Mouse (Mus musculus): Measurements from ENCODE around the gene Tmem8b. TPM values are rescaled to one million over a fixed set of nuclear protein-coding genes. Genes with fewer than 3 reads are reported as not detected.

Tmem8b gene
- polyA plus RNA-seq, 1 experiment from 2014 or later = 2.8 TPM

GRCm38 (mm10) chr4:43726995-43727394 is 58.2 kb downstream of the Tmem8b start, which contains the start of gene Hrct1:
Hrct1 (plus strand) TSS chr4:43727188.
- WGBS = 30% methylated on average over 3 of the region's 3 CpGs
- Histone ChIP-seq H3K9ac (replicated peaks; ENCODE audit: low read length) (no peak within 1 kb of the TSS; the same call in 1 of the 2 replicates), H3K4me2 (replicated peaks; ENCODE audit: low read depth, low read length) (no peak within 1 kb of the TSS), H3K27me3 (ENCODE audit: insufficient read depth, low read length) (no peaks in the 10 kb centered on the region), H3K4me1 (ENCODE audit: insufficient read depth, low read length) (peaks cover 31% of the 10 kb centered on the region), H3K27ac (ENCODE audit: low read length) (peak within 1 kb of the TSS; percentile 84), H3K9me3 (ENCODE audit: low read length) (no peaks in the 10 kb centered on the region), H3K4me3 (ENCODE audit: low read length) (no peak within 1 kb of the TSS), H3K36me3 (ENCODE audit: insufficient read depth, low read length) (no peaks in the 10 kb centered on the region)
- peak; percentile 78 for ATAC-seq (ENCODE audit: low FRiP score, low TSS enrichment)

- peak overlapping the region; percentile 84 for H3K27ac ChIP-seq (ENCODE audit: low read length)
- no peak overlapping the region for H3K4me3 ChIP-seq (ENCODE audit: low read length)
- H3K9ac ChIP-seq (replicated peaks; ENCODE audit: low read length) = no peak overlapping the region; the same call in 1 of the 2 replicates
- 77% methylated on average over 7 of the region's 7 CpGs for WGBS
- H3K36me3 ChIP-seq (ENCODE audit: insufficient read depth, low read length) = no peaks in the 10 kb centered on the region
- peaks cover 31% of the 10 kb centered on the region for H3K4me1 ChIP-seq (ENCODE audit: insufficient read depth, low read length)
- no peaks in the 10 kb centered on the region for H3K9me3 ChIP-seq (ENCODE audit: low read length)
- ATAC-seq (ENCODE audit: low FRiP score, low TSS enrichment) = no peak
- no peaks in the 10 kb centered on the region for H3K27me3 ChIP-seq (ENCODE audit: insufficient read depth, low read length)
- H3K4me2 ChIP-seq (replicated peaks; ENCODE audit: low read depth, low read length) = no peak overlapping the region
These were observed 59.2 kb downstream of the Tmem8b start for GRCm38 (mm10) chr4:43727718-43728575.

GRCm38 (mm10) chr4:43728576-43728954 is 59.8 kb downstream of the Tmem8b start:
- Histone ChIP-seq H3K9me3 (ENCODE audit: low read length) (no peaks in the 10 kb centered on the region), H3K9ac (replicated peaks; ENCODE audit: low read length) (no peak overlapping the region; the same call in 1 of the 2 replicates), H3K27ac (ENCODE audit: low read length) (peak overlapping the region; percentile 84), H3K4me1 (ENCODE audit: insufficient read depth, low read length) (peaks cover 31% of the 10 kb centered on the region), H3K4me2 (replicated peaks; ENCODE audit: low read depth, low read length) (no peak overlapping the region), H3K4me3 (ENCODE audit: low read length) (no peak overlapping the region), H3K27me3 (ENCODE audit: insufficient read depth, low read length) (no peaks in the 10 kb centered on the region), H3K36me3 (ENCODE audit: insufficient read depth, low read length) (no peaks in the 10 kb centered on the region)
- peak; percentile 57 for ATAC-seq (ENCODE audit: low FRiP score, low TSS enrichment)
- WGBS = 33% methylated on average over 5 of the region's 5 CpGs

GRCm38 (mm10) chr4:43729126-43729525 is 60.4 kb downstream of the Tmem8b start:
- H3K4me1 ChIP-seq (ENCODE audit: insufficient read depth, low read length) = peaks cover 31% of the 10 kb centered on the region
- no peaks in the 10 kb centered on the region for H3K9me3 ChIP-seq (ENCODE audit: low read length)
- no peak for ATAC-seq (ENCODE audit: low FRiP score, low TSS enrichment)
- H3K27ac ChIP-seq (ENCODE audit: low read length) = peak overlapping the region; percentile 84
- H3K36me3 ChIP-seq (ENCODE audit: insufficient read depth, low read length) = no peaks in the 10 kb centered on the region
- no peak overlapping the region for H3K4me2 ChIP-seq (replicated peaks; ENCODE audit: low read depth, low read length)
- 50% methylated on average over 3 of the region's 3 CpGs for WGBS
- H3K27me3 ChIP-seq (ENCODE audit: insufficient read depth, low read length) = no peaks in the 10 kb centered on the region
- no peak overlapping the region for H3K4me3 ChIP-seq (ENCODE audit: low read length)
- H3K9ac ChIP-seq (replicated peaks; ENCODE audit: low read length) = peak overlapping the region; percentile 7; the same call in 1 of the 2 replicates

GRCm38 (mm10) chr4:43729794-43730550 is 61.2 kb downstream of the Tmem8b start, which contains the start of gene Spaar:
Spaar (plus strand) TSS chr4:43730034.
- ATAC-seq (ENCODE audit: low FRiP score, low TSS enrichment) = no peak
- H3K4me2 ChIP-seq (replicated peaks; ENCODE audit: low read depth, low read length) = no peak within 1 kb of the TSS
- no peaks in the 10 kb centered on the region for H3K9me3 ChIP-seq (ENCODE audit: low read length)
- H3K4me3 ChIP-seq (ENCODE audit: low read length) = no peak within 1 kb of the TSS
- no peaks in the 10 kb centered on the region for H3K36me3 ChIP-seq (ENCODE audit: insufficient read depth, low read length)
- H3K27me3 ChIP-seq (ENCODE audit: insufficient read depth, low read length) = no peaks in the 10 kb centered on the region
- H3K4me1 ChIP-seq (ENCODE audit: insufficient read depth, low read length) = peaks cover 31% of the 10 kb centered on the region
- 52% methylated on average over 14 of the region's 14 CpGs for WGBS
- peak within 1 kb of the TSS; percentile 84 for H3K27ac ChIP-seq (ENCODE audit: low read length)
- peak within 1 kb of the TSS; percentile 7; the same call in 1 of the 2 replicates for H3K9ac ChIP-seq (replicated peaks; ENCODE audit: low read length)

GRCm38 (mm10) chr4:43730750-43731297 is 62.1 kb downstream of the Tmem8b start:
- WGBS = 79% methylated on average over 21 of the region's 21 CpGs
- Histone ChIP-seq H3K4me3 (ENCODE audit: low read length) (no peak overlapping the region), H3K36me3 (ENCODE audit: insufficient read depth, low read length) (no peaks in the 10 kb centered on the region), H3K27ac (ENCODE audit: low read length) (no peak overlapping the region), H3K4me1 (ENCODE audit: insufficient read depth, low read length) (peaks cover 31% of the 10 kb centered on the region), H3K9me3 (ENCODE audit: low read length) (no peaks in the 10 kb centered on the region), H3K27me3 (ENCODE audit: insufficient read depth, low read length) (no peaks in the 10 kb centered on the region), H3K4me2 (replicated peaks; ENCODE audit: low read depth, low read length) (no peak overlapping the region), H3K9ac (replicated peaks; ENCODE audit: low read length) (no peak overlapping the region)
- ATAC-seq (ENCODE audit: low FRiP score, low TSS enrichment) = no peak

GRCm38 (mm10) chr4:43732171-43732570 is 63.4 kb downstream of the Tmem8b start:
- Histone ChIP-seq H3K27me3 (ENCODE audit: insufficient read depth, low read length) (no peaks in the 10 kb centered on the region), H3K27ac (ENCODE audit: low read length) (no peak overlapping the region), H3K4me3 (ENCODE audit: low read length) (no peak overlapping the region), H3K4me2 (replicated peaks; ENCODE audit: low read depth, low read length) (no peak overlapping the region), H3K36me3 (ENCODE audit: insufficient read depth, low read length) (no peaks in the 10 kb centered on the region), H3K9ac (replicated peaks; ENCODE audit: low read length) (no peak overlapping the region), H3K4me1 (ENCODE audit: insufficient read depth, low read length) (peaks cover 31% of the 10 kb centered on the region), H3K9me3 (ENCODE audit: low read length) (no peaks in the 10 kb centered on the region)
- 33% methylated on average over 1 of the region's 1 CpGs for WGBS
- no peak for ATAC-seq (ENCODE audit: low FRiP score, low TSS enrichment)

GRCm38 (mm10) chr4:43733186-43733585 is 64.4 kb downstream of the Tmem8b start:
- no peak overlapping the region for H3K4me3 ChIP-seq (ENCODE audit: low read length)
- H3K9me3 ChIP-seq (ENCODE audit: low read length) = no peaks in the 10 kb centered on the region
- no peaks in the 10 kb centered on the region for H3K27me3 ChIP-seq (ENCODE audit: insufficient read depth, low read length)
- H3K9ac ChIP-seq (replicated peaks; ENCODE audit: low read length) = no peak overlapping the region
- H3K4me1 ChIP-seq (ENCODE audit: insufficient read depth, low read length) = peaks cover 22% of the 10 kb centered on the region
- no peak overlapping the region for H3K27ac ChIP-seq (ENCODE audit: low read length)
- 76% methylated on average over 5 of the region's 5 CpGs for WGBS
- no peak for ATAC-seq (ENCODE audit: low FRiP score, low TSS enrichment)
- no peak overlapping the region for H3K4me2 ChIP-seq (replicated peaks; ENCODE audit: low read depth, low read length)
- H3K36me3 ChIP-seq (ENCODE audit: insufficient read depth, low read length) = no peaks in the 10 kb centered on the region

- Histone ChIP-seq H3K4me1 (ENCODE audit: insufficient read depth, low read length) (no peaks in the 10 kb centered on the region), H3K27ac (ENCODE audit: low read length) (no peak overlapping the region), H3K4me3 (ENCODE audit: low read length) (no peak overlapping the region), H3K36me3 (ENCODE audit: insufficient read depth, low read length) (no peaks in the 10 kb centered on the region), H3K4me2 (replicated peaks; ENCODE audit: low read depth, low read length) (no peak overlapping the region), H3K27me3 (ENCODE audit: insufficient read depth, low read length) (no peaks in the 10 kb centered on the region), H3K9me3 (ENCODE audit: low read length) (no peaks in the 10 kb centered on the region), H3K9ac (replicated peaks; ENCODE audit: low read length) (no peak overlapping the region)
- 65% methylated on average over 6 of the region's 6 CpGs for WGBS
- ATAC-seq (ENCODE audit: low FRiP score, low TSS enrichment) = peak; percentile 35; the same call in 1 of the 2 replicates
These were observed 68.4 kb downstream of the Tmem8b start for GRCm38 (mm10) chr4:43737144-43737543.

All from kidney, embryonic 16.5 days (tissue).